Mouse (Mus musculus) yolk sac, embryonic 10.5 days (tissue): ENCODE measurements around the gene Tmem266.

Experiments
- DNase-seq: peaks from one replicate; pipeline ENCODE4 v3.0.0-alpha.2; 2017; ENCODE audit warnings: low spot score

Gene Tmem266

GRCm38 (mm10) chr9:55404256-55404655 lies 77.5 kb downstream of the Tmem266 start:
- DNase-seq = no peak

DNA sequence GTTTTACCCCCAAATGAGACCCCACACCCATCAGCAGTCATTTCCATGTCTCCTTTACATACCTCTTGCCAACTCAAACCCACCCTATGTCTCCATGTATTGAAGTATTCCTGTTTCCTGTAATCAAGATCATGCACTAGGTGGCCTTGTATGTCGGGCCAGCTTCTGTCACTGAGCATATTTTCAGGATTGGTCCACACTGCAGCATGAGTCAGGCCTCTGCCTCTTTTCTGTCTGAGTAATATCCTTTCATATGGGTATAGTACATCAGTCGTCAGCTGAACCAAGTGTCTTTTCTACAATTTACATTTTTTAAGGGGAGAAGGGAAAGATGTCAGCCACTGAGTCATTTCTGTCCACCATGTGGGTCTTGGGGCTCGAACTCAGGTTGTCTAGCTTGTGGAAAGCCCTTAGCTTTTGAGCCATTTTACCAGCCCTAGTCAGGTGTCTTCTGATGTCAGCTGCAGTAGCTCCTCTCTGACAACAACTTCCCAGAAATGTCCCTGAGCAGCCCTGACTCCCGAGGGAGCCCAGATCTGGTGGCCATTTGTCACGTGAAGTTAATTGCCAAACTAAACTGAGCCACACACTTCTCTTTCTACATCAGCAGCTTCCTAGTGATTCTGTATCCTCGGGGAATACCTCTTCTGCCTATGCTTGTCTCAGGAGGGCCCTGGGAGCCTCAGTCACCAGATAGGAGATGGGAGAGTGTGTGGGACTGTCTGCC lies 78.4 kb downstream of the Tmem266 start:
- DNase-seq = no peak

DNA sequence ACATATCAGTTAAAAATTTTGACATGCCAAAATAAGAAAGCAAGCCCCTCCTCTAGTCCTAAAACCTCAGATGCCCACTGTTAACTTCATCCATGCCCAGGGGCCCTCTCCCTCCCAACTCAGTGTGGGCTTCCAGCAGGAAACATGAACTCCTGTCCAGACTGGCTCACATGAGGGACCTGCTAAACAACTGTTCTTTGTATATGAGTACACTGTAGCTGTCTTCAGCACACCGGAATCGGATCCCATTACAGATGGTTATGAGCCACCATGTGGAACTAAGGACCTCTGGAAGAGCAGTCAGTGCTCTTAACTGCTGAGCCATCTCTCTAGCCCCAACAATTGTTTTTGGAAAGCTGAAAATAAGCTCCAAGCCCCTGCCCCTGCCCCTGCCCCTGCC lies 80.1 kb downstream of the Tmem266 start:
- no peak for DNase-seq

DNA sequence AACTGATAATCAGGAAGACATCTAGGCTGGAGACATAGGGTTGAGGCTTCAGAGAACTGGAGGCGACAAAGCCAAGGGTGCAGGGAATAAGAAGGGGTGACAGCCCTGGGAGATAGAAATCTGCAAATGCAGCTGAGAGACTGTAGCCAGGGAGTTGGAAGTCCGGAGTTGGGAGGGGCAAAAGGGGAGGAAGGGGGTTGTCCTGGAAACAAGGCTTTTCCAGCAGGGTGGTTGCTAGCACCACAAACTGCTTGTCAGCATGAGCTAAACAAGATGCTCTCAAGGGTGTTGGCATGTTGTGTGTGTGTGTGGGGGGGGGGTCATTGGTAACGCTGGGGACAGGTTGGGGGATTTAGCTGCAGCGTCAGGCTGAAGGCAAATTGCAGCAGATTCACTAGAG lies 82.1 kb downstream of the Tmem266 start:
- DNase-seq = no peak

DNA sequence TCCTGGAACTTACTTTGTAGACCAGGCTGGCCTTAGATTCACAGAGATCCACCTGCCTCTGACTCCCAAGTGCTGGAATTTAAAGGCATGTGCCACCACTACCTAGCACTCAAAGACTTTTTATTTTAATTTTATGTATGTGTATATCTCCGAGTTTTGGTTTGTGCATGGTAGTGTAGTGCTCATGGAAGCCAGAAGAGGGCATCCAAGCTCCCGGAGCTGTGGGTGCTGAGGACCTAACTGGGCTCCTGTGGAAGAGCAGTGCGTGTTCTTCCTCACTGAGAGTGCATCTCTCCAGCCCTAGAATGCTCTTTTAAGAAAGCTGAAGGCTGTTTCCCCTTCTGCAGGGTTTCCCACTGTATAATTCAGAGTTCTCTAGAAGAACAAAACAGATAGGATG lies 83.1 kb downstream of the Tmem266 start:
- DNase-seq = no peak

- DNase-seq = no peak
These were observed 83.7 kb downstream of the Tmem266 start for GRCm38 (mm10) chr9:55410430-55410829.

GRCm38 (mm10) chr9:55411154-55411553 lies 84.4 kb downstream of the Tmem266 start:
- no peak for DNase-seq

GRCm38 (mm10) chr9:55421786-55422185 lies 95.1 kb downstream of the Tmem266 start:
- DNase-seq = no peak

- DNase-seq = no peak
These were observed 97.0 kb downstream of the Tmem266 start for GRCm38 (mm10) chr9:55423451-55424424.

DNA sequence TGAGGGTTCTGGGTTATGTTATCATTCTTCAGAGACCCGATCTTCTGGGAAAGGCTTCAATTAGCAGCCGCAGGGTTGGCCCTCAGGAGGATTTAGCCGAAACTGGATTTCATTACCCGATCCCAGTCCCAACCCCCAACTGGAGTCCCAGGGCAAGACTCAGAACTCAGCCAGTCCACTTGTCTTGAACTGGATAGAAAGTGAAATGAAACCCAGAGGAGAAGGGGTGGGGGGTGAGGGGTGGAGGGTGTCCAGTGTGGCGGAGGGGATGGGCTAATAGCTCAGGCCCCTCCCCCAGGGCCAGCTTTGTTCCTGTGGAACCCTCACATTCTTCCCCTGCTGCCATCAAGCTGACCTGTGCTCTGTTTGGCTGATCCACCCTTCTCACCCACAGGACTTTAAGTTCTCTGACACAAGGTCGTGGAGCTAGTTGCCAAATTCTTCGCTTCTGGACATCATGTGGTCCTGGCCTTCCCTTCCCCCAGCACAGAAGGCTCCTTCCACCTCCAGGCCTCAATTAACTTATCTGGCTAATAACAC lies 98.6 kb downstream of the Tmem266 start:
- DNase-seq = no peak

DNA sequence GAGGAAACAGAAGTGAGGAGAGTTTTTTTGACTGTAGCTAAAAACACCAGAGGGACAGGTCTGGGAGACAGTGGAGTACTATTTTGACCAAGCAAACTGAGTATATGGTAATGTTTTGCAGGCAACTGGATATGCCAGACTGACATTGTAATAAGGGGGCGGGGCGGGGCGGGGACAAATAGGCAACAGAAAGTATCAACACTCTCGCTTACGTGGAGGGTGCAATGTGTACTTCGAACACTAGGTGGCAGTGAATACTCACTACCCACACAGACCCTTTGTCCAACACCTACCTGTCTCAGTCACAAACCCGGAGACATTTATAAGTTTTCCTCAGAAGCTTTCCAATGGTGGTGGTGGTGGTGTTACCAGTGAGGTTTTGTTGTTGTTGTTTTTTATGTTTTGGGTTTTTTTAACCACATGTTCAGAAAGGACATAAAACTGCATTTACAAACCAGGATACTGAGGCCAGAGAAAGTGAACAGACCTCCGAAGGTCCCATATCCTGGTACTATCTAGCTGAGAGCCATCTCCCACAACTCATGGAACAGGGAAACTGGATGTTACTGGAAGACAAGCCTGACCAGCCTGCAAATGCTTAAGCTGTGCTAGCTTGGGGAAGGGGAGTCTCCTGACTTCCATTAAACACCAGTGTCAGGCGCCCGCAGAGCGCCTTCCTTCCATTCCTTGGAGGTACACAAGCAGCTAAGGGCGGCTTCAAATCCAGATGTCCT lies 102.7 kb downstream of the Tmem266 start:
- DNase-seq = peak; percentile 65

DNA sequence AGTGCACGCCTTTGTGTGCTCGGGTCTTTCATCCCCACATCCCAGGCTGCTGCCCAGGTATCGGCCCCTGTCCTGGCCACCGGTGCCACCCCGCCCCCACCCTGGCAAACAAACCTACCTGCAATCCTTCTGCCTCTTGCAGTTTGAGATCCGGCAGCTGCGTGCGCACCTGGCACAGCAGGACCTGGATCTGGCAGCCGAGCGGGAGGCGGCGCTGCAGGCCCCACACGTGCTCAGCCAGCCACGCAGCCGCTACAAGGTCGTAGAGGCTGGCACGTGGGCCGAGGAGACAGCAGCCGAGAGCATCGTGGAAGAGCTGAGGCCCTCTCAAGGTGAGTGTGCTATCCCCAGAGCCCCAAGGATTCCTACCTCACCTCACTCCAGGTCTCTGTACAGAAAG lies 103.4 kb downstream of the Tmem266 start:
- DNase-seq = no peak

DNA sequence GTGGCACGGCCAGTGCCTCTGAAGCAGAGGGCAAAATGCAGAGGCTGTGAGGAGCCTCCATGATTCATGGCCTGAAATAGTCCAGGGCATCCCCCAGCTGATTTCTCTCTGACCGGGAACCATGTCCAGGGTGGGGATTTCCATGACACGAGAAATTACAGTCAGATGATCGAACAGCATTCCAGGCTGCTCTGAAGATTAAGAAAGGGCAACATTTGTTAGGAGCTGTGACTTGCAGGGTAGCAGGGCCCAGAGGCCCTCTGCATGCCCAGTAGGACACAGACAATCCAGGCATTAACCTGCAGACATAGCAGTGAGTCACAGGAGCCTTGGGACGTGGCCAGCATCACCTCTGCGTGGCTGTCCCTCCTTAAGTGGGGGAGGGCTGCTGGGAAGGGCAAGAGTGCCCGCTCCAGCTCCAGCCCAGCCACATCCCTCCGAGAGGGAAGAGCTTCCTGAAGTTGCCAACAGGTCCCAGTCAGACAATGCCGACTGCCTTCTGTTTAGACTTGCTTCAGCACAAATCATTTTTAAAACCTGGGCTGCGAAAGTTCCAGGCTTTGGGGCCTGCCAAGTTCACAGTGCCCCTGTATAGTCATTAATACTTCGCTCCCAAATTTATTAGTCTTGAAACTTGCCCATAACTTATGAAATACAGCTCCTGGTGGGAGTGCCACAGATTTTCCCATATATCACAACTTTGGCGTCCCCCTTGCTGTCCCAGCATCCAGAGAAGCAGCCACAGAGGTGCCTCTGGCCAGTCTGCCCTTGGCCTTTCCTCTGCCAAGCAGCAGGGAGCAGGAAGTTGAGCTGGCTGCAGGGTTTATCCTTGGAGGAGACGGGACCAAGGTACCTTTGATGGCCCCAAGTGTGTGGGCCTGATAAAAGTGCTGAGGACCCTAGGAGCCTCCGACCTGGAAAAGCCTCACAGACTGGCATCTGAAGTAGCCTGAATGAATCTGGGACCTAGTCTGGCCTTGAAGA lies 105.9 kb downstream of the Tmem266 start:
- no peak for DNase-seq

GRCm38 (mm10) chr9:55433875-55434274 lies 107.2 kb downstream of the Tmem266 start:
- no peak for DNase-seq

- no peak for DNase-seq
These were observed 111.7 kb downstream of the Tmem266 start for GRCm38 (mm10) chr9:55438433-55438832.

GRCm38 (mm10) chr9:55439206-55439780 lies 112.6 kb downstream of the Tmem266 start:
- DNase-seq = no peak

DNA sequence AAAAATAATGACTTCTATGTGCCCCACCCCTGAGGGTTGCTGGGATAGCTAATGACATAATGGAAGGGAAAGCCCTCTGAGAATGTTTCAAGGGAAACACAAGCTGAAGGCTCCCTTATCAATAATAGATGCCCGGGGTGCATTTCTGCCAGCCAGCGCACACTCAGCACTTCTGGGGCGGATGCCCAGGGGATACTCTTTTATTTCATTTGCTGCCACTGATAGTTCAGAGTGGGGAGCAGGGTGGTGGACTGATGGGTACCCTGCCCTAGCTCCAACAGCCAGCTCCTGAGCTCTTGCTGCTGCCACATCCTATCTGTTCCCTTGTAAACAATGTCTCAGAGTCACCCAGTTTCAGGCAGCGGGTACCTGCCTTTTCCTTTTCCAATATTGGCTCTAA lies 120.8 kb downstream of the Tmem266 start:
- no peak for DNase-seq

DNA sequence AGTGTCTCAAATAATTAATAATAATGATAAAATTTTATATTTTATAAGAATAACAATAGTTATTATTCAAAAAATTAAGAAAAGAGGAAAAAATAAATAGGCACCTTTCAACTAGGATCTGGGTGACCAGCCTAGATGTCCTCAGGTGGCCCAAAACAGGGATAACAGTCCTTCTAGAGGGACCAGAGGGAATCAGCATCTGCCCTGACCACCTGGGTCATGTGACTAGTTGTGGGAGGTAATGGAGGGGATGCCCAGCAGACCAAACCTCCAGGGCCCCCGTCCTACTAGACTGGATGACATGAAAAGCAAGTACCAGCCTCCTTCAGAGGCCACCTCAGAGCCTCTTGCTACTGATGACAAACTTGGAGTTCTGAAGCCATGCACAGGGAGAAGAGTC lies 122.4 kb downstream of the Tmem266 start:
- no peak for DNase-seq

DNA sequence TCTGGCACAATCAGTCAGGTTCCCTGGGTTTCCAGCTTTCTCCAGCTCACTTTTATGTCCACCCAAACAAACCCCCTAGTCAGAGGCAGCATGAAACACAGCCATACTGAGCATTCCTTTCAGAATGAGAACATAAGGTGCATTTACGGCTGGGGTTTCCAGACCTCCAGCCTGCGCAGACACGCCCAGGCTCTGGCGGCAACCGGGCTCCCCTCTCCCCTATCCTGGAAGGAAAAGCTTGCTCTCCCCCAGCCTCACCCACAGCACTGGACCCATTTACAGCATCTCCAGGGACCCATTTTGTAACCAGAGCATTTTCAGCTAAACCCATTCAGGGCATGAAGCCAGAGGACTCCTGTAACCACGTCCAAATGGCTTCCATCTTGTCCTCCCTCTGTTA lies 123.3 kb downstream of the Tmem266 start:
- DNase-seq = no peak

- no peak for DNase-seq
These were observed 124.7 kb downstream of the Tmem266 start for GRCm38 (mm10) chr9:55451426-55451825.

- no peak for DNase-seq
These were observed 126.2 kb downstream of the Tmem266 start for GRCm38 (mm10) chr9:55452906-55453305.
